Mouse (Mus musculus) megakaryocyte, adult 5-6 weeks (primary cell): ENCODE results near the gene Ddx49. TPM values are rescaled to one million over a fixed set of nuclear protein-coding genes. Genes with fewer than 3 reads are reported as not detected.

Source experiments
- ATAC-seq: 2 replicates; pipeline ENCODE4 v1.8.0; 2016; ENCODE audit warnings: mild to moderate bottlenecking, inconsistent platforms; ENCODE audit not compliant: poor library complexity, severe bottlenecking
- total RNA-seq, 2 experiments: library from RNA; stranded (forward) in 1 of 2; stranded (reverse) in 1 of 2; fragments of 153-499, 151-499 nt in 1 of 2; fragments of 221-1000, 200-1000 nt in 1 of 2; gene quantifications; 2 replicates each; pipeline versions ENCODE4 v1.2.3 to v1.2.4; 2015 to 2017

Ddx49 gene
- total RNA-seq (2015) = 17.9 and 19.9 TPM in 2 replicates
- total RNA-seq (2017) = 53.6 and 81.7 TPM in 2 replicates

DNA sequence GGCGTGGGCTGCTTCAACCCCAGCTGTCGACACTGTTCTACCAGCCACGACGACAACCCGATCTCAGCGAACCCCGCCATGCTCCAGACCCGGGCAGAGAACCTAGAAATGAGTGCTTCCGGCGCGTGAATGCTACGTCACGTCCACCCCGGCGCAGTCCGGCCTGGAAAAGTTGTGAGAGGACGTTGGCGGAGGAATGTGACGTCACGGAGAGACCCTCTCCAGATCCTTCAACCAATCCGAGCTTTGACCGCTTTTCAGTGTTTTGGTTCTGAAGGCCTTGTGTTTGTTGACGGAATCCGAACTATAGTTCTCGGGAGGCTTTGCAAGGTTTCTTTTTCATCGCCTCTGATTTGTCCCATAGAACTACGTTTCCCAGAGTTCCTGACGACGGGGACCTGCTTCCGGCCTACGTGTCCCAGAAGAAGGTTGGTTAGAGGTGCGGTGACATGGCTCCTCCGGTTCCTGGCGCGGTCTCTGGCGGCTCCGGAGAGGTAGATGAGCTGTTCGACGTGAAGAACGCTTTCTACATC is at the start of gene Ddx49, which contains the start of gene Cope:
TSS of gene Ddx49 (minus strand) at position 132 of the 533 bp plus-strand sequence.
TSS of gene Cope (plus strand) at position 161 of the 533 bp plus-strand sequence.
- ATAC-seq = peak; percentile 94

DNA sequence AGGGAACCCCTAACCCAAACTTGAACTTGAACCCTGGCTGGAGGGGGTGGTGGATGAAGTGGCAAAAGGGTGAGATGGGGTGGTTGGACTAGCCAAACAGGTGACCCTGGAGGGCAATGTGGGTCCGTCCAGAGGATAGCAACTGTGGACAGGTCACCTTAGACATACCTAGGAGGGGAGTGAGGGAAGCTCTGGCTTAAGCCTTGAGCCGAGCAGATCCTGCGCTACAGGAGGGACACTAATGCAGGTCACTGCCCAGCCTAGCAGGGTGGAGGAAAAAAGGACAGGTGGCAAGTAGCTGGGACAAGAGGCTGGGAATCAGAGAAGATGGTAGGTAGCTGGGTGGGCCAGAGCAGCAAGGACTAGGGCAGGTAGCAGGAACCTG is 49.7 kb upstream of the Ddx49 start:
- ATAC-seq = no peak

DNA sequence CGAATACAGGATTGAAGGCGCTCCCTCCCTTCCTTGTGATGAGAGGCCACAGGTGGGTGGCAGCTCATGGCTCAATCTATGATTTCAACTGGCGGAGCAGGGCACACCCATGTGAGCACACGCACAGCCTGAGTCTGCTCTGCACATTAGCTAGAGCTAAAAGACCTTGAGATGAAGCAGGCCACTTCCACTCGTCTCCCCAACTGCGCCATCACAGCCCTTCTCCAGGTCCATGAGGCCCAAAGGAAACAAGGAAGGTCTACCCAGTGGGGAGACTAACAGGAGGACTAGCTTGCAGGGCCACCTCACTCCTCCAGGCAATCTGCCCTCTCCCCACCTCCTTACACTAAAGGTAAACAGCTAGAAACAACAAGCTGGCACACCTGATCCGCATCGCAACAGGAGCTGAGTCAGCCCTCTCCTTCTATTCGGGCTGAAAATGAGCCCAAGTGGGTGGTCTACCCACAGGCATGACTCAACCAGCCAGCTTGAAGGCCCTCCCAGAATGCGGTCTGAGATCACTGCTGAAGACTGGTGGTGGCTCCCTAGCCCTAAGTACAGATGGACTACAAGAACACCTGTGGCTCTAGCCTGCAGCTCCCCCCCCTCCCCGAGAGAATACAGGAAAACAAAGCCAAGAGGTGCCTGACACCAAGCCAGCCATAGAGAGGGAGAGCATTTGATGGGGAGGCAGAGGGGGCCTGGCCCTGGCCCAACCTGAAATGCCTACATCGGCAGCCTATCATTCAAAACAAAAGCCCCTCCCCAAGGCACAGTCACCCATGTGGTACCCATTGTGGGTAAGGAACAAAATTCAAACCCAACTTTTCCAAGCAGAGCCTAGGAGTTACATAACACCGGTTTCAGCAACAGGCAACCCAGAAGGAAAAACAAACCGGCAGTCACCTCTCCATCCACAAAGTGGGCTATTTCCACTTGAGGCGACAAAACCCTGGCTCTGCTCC is 49.0 kb upstream of the Ddx49 start:
- no peak for ATAC-seq

DNA sequence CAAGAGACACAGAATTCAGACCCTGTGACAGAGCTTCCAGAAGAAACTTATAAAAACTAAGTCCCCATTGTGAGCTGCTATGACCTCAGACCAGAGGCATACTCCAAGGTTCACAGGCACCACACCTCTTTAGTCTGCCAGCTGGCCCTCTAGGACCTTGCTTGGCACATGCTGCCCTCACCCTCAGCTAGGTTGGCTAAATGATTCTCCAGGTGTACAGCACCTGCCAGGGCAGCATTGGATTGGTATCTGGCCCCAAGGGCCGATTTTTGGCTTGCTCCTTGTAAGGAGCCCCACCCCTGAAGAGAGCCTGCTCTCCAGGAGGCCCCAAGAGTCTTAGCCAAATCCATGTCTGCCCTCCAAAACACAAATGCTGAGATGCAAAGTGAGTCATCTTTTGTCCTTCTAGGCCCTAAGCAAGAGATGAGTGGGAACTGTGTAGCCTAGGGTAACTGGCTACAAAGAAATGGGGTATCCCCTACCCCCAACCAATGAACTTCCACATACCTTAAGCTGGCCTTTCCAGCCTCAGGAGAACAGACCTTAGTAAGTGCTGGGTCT is 45.7 kb upstream of the Ddx49 start:
- ATAC-seq = no peak

DNA sequence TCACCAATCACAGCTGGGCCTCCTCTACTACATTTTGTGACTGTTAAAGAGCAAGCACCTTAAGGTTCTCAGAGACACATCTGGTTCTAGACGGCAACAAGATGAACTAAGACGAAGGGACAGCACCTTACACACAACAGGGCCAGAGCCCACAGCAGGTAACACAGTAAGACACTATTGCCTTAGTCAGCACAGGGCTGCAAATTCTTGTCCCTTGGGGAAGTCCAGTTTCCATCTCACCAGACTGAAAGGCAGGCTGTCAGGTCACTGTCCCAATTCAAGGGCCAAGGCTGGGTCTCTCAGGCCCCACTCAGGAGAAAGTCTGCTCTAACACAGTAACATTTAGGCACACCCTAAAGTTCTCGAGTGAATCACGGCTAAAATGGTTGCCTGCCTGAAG is 45.2 kb upstream of the Ddx49 start:
- ATAC-seq = no peak

DNA sequence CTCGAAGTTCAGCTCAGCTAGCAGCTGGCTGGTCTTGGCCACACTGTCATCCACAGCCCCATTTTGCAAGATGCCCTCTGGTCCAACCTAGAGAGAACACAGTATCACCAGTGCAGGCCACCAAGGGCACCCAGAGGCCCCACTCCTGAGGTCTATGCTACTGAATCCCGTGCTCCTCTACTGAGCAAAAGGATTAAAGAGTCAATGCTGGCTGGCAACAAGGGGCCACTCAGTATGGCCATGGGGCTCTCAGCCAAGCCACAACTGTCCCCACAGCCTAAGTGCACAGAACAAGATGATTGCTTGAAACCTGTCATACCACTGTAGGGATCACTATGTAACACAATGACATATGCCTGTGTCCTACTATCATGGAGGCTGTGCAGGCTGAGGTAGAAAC is 42.0 kb upstream of the Ddx49 start:
- ATAC-seq = no peak

DNA sequence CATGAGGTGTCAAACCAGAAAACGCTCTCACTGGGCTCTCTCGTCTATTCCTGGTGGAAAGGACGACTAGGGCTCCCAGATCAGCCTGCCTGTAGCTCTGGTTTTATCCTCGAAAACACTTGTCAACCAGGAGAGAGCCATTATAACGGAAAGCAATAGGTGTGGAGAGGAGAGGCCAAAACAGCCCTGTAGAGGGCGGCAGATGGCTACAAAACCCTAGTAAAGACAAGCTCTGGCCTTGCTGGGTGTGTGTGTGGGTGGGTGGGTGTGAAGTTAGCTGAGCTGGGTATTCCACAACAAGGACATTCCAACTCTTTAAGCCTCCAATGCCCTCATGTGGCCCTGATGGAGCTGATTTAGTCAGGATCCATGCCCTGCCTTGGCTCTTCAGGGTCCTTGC is 41.4 kb upstream of the Ddx49 start:
- ATAC-seq = no peak

DNA sequence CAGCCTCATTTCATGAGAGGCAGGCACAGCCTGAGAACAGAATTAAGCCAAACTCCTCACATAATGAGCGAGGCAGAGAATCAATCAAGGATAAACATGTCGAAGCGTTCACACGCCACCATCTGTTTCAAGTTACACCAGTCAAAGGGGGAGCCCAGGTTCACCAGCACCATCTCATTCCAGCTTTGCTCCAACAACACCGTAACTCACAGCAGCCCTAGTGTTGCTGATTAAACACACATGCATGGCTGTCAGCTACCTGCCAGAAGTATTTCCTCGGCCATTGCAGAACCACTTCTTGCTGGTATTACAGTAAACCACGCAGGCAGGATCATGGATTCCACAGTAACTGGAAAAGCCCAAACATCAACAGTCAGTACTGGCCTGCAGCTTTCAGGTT is 40.8 kb upstream of the Ddx49 start:
- ATAC-seq = no peak

DNA sequence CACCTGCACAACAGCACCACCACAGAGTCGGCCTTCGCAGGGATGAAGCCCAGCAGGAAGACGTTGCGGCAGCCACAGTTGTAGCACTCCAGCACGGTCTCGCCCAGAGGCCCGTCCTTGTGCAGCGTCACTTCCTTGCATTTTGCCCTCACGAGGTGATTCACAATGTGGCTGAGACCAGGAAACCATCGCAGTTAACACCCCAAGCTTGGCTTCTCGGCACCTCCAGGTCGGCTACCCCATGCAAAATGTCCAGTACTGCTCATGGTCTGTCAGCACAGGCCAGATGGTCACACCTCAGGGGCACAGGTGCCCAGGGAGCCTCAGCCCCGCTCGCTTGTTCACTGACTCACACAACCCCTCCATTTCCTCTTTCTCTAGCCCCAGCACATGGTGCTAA is 39.7 kb upstream of the Ddx49 start:
- peak; percentile 54 for ATAC-seq

DNA sequence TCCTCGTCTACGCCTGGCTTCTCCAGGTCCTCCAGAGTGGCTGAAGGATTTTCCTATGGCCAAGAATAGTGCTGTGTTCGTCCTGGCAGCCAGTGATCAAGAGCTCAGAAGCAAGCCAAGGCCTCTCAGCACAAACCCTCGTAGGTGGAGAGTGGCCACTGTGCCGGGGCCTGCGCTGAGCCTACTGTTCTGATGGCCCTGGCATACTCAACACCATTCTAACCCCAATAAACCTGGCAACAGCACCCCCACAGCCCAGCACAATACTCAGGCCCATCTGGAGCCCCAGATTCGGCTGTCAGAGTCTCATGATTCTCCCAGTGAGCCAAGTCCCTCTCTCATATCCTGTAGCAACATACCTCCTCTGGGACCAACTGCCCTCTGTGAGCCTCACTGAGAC is 38.4 kb upstream of the Ddx49 start:
- ATAC-seq = no peak

DNA sequence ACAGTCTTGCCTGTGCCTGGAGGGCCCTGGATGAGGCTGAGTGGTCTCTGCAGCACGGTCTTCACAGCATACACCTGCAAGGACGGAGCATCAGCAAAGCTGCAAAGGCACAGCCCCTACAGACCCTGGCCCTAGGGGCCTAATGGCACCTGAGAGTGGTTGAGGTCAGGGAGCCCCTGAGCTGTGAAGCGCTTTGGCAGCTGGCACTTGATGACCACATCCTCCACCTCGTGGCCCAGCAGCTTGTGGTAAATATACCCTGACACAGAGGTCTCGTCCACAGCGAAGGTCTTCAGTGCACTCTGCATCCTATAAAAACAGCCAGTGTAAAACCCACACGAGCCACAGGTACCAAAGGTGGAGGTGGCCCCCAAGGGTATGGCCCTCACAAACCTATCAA is 36.6 kb upstream of the Ddx49 start:
- no peak for ATAC-seq

DNA sequence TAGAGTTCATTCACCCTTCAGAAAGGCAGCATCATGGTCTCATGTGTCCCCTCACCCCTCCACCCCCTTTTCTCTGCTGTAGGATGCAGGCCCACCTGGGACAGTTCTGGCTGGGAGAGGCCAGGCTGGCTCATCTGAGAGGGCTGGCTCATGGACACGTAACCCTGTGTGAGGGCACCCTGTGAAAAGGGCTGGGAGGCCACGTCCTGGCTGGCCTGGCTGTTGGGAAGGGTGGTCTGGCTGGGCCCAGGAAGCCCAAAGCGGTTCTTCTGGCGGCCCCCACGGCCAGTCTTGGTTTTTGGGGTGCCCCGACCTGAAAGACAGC is 30.6 kb upstream of the Ddx49 start:
- ATAC-seq = no peak

DNA sequence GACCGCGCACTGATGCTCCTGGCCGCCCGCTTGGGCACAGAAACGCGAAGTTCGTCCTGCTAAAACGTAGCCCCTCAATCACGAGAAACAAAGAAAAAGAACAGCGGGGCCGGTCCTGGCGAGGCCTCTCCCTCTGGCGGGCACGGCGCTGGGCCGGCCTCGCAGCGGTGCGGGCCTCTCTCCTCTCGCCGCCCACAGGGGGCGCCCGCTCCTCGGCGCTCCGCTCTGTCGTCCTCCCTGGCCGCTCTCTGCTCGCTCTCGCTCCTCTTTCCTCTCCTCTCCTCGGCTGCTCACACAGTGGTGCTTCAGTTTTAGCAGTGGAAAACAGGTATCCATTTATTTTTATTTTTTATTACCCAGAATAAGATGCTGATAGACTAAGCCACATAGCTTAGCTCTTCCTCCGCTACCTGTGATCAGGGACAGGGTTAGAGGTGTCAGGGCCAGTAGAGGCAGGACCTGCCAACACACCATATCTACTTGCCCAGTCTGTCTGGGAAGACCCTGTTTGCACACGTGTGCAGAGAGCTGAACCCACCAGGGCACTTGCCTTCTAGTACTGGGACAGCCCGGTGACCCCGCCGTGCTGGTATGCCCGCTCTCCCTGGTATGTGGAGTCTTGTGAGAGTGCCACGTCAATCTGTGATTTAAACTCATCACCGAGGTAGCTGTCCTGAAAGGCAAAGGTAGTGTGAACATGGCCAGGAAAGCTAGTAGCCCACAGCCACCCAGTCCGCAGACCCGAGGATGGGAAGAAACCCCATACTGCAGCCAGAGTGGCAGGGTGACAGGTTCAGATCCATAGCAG is 30.0 kb upstream of the Ddx49 start:
- ATAC-seq = peak; percentile 38; the same call in 1 of the 2 replicates

DNA sequence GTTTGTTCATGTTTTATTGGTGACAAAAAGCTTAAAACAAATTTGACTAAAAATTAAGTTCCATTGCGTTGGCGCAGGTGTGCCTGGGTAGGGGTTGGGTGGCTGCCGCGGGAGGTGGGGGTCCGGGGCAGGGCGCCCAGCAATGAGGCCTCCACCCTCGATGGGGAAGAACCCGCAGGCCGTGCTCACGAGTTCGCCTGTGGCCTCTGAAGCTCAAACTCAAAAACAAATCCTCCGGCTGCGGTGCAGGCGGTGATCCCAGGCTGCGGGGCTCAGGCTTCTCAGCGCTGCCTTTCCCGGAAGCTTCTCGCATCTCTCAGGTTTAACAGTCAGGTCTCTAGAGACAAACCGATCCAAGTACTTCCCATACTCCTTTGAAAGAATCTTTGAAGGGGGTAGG is 29.2 kb upstream of the Ddx49 start:
- ATAC-seq = no peak

DNA sequence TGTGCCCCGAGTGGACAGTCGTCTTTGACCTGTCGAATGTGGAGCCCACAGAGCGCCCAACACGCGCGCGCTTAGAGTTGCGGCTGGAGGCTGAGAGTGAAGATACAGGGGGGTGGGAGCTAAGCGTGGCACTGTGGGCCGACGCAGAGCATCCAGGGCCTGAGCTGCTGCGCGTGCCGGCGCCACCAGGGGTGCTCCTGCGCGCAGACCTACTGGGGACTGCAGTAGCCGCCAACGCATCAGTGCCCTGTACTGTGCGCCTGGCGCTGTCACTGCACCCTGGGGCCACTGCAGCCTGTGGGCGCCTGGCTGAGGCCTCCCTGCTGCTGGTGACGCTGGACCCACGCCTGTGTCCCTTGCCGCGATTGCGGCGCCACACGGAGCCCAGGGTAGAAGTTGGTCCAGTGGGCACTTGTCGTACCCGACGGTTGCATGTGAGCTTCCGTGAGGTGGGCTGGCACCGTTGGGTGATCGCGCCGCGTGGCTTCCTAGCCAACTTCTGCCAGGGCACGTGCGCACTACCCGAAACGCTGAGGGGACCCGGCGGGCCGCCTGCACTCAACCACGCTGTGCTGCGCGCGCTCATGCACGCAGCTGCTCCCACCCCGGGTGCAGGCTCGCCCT is 28.6 kb upstream of the Ddx49 start:
- 0 out of 2 replicates have a peak, but pooled peaks have one; percentile 25 for ATAC-seq

DNA sequence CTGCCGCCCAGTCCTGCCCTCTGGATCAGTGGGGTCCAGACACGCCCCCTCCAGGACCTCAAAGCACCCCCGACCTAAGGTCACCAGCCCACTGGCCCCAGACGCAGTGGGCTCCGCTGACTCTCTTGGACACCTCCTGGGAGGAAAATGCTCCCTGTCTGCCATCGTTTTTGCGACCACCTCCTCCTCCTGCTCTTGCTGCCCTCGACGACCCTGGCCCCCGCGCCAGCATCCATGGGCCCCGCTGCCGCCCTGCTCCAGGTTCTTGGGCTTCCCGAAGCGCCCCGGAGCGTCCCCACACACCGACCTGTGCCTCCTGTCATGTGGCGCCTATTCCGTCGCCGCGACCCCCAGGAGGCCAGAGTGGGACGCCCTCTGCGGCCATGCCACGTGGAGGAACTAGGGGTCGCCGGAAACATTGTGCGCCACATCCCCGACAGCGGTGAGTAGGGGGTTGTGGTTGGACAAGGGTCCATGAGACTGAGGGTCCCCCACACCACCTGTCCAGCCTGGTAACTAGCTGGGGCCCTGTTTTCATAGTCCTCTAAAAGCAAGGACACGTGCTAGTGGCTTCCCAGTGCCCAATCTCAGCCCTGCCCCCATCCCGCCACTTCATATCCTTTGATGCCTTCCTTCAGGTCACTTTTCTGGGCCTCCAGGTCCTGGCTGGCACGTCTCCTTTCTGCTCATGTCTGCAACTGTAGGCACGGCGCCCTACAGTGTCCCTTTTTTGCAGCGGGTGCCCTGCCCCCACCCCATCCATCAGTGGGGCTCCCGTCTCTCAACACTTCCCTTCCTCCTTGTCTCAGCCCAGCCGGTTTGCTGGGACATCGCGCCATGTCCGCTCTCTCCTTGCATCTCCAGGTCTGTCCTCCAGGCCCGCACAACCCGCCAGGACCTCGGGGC is 27.8 kb upstream of the Ddx49 start:
- no peak for ATAC-seq

DNA sequence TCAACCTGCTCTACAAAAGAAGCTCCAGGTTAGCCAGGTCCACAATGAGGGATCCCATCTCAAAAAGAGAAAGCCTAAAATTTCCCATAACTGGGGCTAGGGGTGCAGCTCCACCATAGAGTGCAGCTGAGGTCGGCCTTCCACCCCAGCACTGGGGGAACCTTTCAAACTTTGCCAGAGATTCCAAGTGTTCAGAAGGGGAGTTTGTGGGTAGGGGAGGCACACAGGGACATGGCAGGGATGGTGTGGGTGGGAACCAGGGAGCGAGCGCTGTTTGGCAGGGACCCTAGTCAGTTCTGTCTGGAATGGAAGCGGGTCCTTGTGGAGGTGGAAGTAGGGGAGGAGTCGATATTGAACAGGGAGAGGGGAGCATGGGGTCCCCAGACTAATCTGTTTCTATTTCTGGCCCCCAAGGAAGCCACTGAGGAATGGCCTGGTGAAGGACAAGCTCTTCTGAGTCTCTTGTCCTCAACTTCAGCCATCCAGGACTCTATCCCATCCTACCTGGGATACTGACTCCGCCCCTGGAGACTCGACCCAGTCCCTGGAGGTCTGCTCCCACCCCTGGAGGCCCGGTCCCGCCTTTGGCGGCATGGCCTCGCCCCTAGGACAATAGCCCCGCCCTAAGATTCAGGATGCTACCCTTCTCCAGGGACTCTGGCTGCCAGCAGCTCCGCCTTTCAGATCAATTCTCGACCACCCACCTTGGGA is 27.0 kb upstream of the Ddx49 start, which contains the start of gene Gdf1:
TSS of gene Gdf1 (plus strand) at position 694 of the 711 bp plus-strand sequence.
- no peak for ATAC-seq

DNA sequence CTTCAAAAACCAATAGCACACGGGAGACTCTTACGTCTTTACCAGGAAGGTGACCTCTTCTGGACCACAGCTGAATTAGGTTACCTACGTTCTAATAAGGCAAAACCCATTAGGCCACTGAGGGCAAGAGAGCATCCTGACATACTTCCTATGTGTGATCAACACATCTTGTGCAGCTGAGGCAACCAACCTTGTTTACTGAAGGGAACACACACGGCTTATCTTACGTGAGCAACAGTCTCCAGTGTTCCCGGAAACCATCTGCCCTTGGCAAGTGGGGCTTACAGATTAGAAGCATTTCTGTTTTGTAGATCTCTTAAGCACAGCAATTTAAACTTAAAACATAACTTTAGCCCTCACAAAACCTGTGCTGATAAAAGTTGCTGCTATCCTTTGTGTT is 25.2 kb upstream of the Ddx49 start:
- ATAC-seq = no peak

DNA sequence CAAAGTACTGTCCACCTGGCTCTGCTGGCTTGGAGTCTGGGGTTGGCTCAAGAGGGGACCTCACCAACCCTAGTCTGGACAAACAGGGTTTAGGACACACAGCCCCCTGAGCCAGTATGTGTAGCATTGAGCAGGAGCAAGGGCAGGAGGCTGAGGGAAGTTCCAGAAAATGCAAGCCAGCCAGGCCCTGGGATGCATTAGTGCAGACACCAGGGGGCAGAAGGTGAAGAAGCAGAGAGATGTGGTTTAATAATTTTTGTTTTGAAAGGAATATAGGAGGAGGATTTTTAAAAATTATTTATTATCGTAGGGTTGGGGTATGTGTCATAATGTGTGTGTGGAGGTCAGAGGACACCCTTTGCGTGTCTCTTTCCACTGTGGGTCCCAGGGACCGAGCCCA is 21.4 kb upstream of the Ddx49 start:
- no peak for ATAC-seq
